Mouse (Mus musculus) embryonic fibroblast, embryonic 13.5 days (primary cell): ENCODE measurements around the gene Kcnn3.

Experiments
- CTCF ChIP-seq: IDR thresholded peaks from 2 replicates; pipeline ENCODE4 v1.5.1; 2011; ENCODE audit warnings: mild to moderate bottlenecking, control low read depth, low read length, moderate library complexity, borderline replicate concordance; ENCODE audit not compliant: insufficient read depth
- POLR2A ChIP-seq: IDR thresholded peaks from 2 replicates; pipeline ENCODE4 v1.6.1; 2011; ENCODE audit warnings: low read depth, mild to moderate bottlenecking, control low read depth, low read length, moderate library complexity

- no peak for TF ChIP-seq CTCF
- no peak for TF ChIP-seq POLR2A
Observed at GRCm38 (mm10) chr3:89591461-89591860, 71.5 kb downstream of the Kcnn3 start.
